Mouse (Mus musculus) liver, embryonic 14.5 days (tissue): Measurements from ENCODE around the gene Acd. TPM values are rescaled to one million over a fixed set of nuclear protein-coding genes. Genes with fewer than 3 reads are reported as not detected.

ENCODE experiments used
- ATAC-seq: fragments of 200-750 bp; cut with Nextera tagmentation; 2 replicates; pipeline ENCODE4 v1.8.0; 2017; ENCODE audit warnings: moderate number of reproducible peaks, mild to moderate bottlenecking, moderate library complexity; ENCODE audit not compliant: insufficient read depth
- DNase-seq, 3 experiments: peaks; one replicate each; pipeline ENCODE4 v3.0.0-alpha.2; 2012 to 2013; ENCODE audit warnings: low read depth in 3 of 3, low spot score in 3 of 3
- H3K27ac ChIP-seq: fragments of 300-500 bp; sonication (generic); 2 replicates; pipeline ENCODE4 v1.5.1; 2014; ENCODE audit warnings: moderate library complexity, mild to moderate bottlenecking, control low read depth, inconsistent platforms
- H3K27me3 ChIP-seq: fragments of 300-500 bp; sonication (generic); 2 replicates; pipeline ENCODE4 v1.6.1; 2014; ENCODE audit warnings: mild to moderate bottlenecking, low read length, moderate library complexity; ENCODE audit not compliant: control insufficient read depth, insufficient read depth
- H3K36me3 ChIP-seq: fragments of 300-500 bp; sonication (generic); replicated peaks from 2 replicates; pipeline ENCODE4 v1.6.1; 2014; ENCODE audit warnings: low read depth; ENCODE audit not compliant: control insufficient read depth, insufficient read depth
- H3K4me1 ChIP-seq, 2 experiments: fragments of 200-500 bp in 1 of 2; fragments of 300-500 bp in 1 of 2; sonication (generic) in 1 of 2; replicated peaks; 2 replicates each; pipeline ENCODE4 v1.6.1; 2012 to 2014; ENCODE audit warnings: antibody characterized with exemption in 1 of 2, inconsistent platforms in 1 of 2, low read length in 1 of 2; ENCODE audit not compliant: control insufficient read depth in 2 of 2, insufficient read depth in 2 of 2
- H3K4me2 ChIP-seq: fragments of 300-500 bp; sonication (generic); 2 replicates; pipeline ENCODE4 v1.6.1; 2014; ENCODE audit warnings: low read depth, mild to moderate bottlenecking, control low read depth, moderate library complexity
- H3K4me3 ChIP-seq, 2 experiments: fragments of 200-500 bp in 1 of 2; fragments of 300-500 bp in 1 of 2; sonication (generic) in 1 of 2; 2 replicates each; pipeline ENCODE4 v1.5.1; 2012 to 2014; ENCODE audit warnings: low read depth in 2 of 2, low read length in 2 of 2, mild to moderate bottlenecking in 2 of 2, control low read depth in 1 of 2, inconsistent platforms in 1 of 2, moderate library complexity in 1 of 2; ENCODE audit not compliant: insufficient read depth in 1 of 2
- H3K9ac ChIP-seq: fragments of 300-500 bp; sonication (generic); replicated peaks from 2 replicates; pipeline ENCODE4 v1.6.1; 2014; ENCODE audit warnings: mild to moderate bottlenecking, control low read depth, moderate library complexity
- H3K9me3 ChIP-seq: fragments of 300-500 bp; sonication (generic); 2 replicates; pipeline ENCODE4 v1.6.1; 2016; ENCODE audit warnings: low read length, mixed read lengths; ENCODE audit not compliant: control insufficient read depth
- CTCF ChIP-seq: IDR thresholded peaks from 2 replicates; pipeline ENCODE4 v1.5.1; 2016; ENCODE audit warnings: antibody characterized with exemption, low read depth, control low read depth
- EP300 ChIP-seq: IDR thresholded peaks from 2 replicates; pipeline ENCODE4 v1.6.1; 2016; ENCODE audit warnings: antibody characterized with exemption, low read depth
- WGBS: fragments of 180-500 bp; shearing (Covaris S2); extraction: QIAGEN DNeasy Blood & Tissue Kit; methylation state at CpG from one replicate; pipeline ENCODE4 v1.1.7; 2014; ENCODE audit not compliant: insufficient replicate concordance; 5-methylcytosine and 5-hydroxymethylcytosine counted together
- polyA plus RNA-seq, 2 experiments: library from polyadenylated mRNA; depleted of rRNA in 1 of 2; stranded (reverse) in 1 of 2; unstranded in 1 of 2; fragments of >200 nt; fragmentation: Nextera tagmentation in 1 of 2; extraction: Ambion mirVana in 1 of 2; gene quantifications; 2 replicates each; pipeline versions ENCODE4 v1.2.1 to v1.2.3; 2012 to 2014

Acd gene
- polyA plus RNA-seq (2012; rRNA removed) (8.8 and 11.0 TPM in 2 replicates), polyA plus RNA-seq (2014; fragmentation: Nextera tagmentation; extraction: Ambion mirVana) (20.3 and 23.7 TPM in 2 replicates)

DNA sequence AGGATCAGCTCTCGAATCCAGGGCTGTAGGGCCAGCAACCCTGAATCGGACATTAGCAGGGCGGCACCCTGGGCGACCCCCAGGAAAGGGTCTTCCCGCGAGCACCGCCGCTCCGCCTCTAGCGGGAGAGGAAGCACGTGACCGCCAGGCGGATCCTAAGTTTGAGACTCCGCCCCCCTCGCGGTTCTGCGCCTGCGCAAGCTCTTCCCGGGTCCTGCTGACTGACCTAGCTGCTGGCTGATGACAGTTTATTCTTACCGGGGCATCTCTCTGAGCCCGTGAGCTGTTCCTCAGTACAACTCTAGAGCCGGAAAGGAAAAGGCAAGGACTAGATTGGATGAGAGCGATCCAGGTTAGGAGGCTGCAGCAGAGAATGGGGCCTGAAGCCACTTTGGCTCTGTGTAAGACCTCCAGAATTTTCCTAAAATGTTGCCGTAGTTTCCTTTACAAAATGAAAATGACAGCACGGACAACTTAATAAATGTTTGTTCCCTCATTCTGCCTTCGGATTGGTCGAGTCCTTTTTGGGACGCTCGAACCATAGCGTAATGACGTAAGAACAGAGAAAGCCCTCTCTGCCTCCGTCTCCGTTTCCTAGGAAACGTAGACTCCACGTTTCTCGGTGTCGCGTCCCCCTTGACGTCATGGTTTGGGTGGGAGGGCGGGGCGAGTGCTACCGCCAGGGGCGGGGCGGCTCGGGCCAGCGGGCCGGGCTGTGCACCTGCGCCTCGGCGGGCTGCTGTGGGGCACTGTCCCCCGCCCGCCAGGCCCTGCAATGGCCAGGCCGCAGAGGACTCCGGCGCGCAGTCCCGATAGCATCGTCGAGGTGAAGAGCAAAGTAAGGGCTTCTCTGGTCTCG, at the start of gene Acd, which contains the start of gene Pard6a:
Gene Acd (minus strand): TSS at position 137 of the 859 bp plus-strand sequence.
Gene Pard6a (plus strand): TSS at position 183 of the 859 bp plus-strand sequence.
- TF ChIP-seq EP300 (no peak), CTCF (0 out of 2 replicates have a peak, but pooled peaks have one; percentile 16)
- H3K36me3 ChIP-seq, result no peaks in the 10 kb centered on the region; the same call in 1 of the 2 replicates

DNA sequence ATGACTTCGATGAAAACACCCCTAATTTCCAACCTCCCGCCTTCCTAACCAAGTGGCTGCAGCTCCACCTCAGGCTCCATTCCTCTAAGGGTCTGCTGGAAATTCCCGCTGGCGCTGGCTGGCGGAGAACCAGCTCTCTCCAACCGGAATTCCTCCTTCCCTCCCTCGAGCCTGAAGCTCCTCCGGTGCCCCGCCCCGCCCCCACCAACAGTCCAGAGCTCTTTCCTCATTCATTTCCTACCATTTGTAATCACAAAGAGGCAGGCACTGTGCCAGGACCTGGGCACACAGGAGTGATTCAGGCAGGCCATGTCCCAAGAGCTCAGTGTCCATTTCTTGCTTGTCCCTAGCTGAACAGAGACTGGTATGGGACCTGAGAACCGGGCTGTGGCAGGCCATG, 49.7 kb upstream of the Acd start:
- H3K36me3 ChIP-seq, result no peaks in the 10 kb centered on the region
- DNase-seq, result no peak
- H3K9me3 ChIP-seq, result no peaks in the 10 kb centered on the region
- H3K4me1 ChIP-seq, result peaks cover 0 to 4% of the 10 kb centered on the region in 2 experiments; a peak in 3 of 4 replicates
- no peaks in the 10 kb centered on the region for H3K27me3 ChIP-seq
- no peak overlapping the region for H3K9ac ChIP-seq
- 38% methylated on average over 11 of the region's 11 CpGs for WGBS
- H3K27ac ChIP-seq, result no peak overlapping the region
- no peak for TF ChIP-seq CTCF
- TF ChIP-seq EP300, result no peak
- no peak overlapping the region for H3K4me3 ChIP-seq
- no peak overlapping the region for H3K4me2 ChIP-seq
- ATAC-seq, result no peak

More for the DNA sequence above, at the start of gene Acd, which contains the start of gene Pard6a:
- ATAC-seq (peak; percentile 79), DNase-seq (peak; percentile 87 to 89 (median 87))
- H3K4me3 ChIP-seq, result peak within 1 kb of the TSS; percentile 77 to 95
- under 1% methylated on average over 60 of the region's 60 CpGs for whole genome bisulfite sequencing
- no peaks in the 10 kb centered on the region for H3K9me3 ChIP-seq
- H3K4me2 ChIP-seq, result peak within 1 kb of the TSS; percentile 97
- H3K27me3 ChIP-seq, result no peaks in the 10 kb centered on the region
- H3K4me1 ChIP-seq, result peaks cover 2 to 11% of the 10 kb centered on the region in 2 experiments; a peak in 3 of 4 replicates
- peak within 1 kb of the TSS; percentile 85 for H3K27ac ChIP-seq
- H3K9ac ChIP-seq, result peak within 1 kb of the TSS; percentile 68

DNA sequence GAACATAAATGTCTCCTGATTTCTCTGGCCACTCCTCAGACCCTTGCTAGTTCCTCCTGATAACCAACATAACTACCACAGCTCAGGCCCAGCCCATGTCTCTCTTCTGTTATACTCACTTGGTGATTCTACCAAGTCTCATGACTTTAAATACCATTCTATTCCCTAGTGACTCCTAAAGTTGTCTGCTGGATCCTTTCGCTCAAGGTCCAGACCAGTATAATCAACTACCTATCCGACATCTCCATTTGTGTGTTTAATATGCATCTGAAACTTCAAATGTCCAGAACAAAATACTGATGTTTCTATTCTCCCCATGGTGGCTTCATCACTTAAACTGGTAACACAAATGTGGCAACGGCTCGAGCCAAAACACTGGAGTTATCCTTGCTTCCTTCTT, 42.4 kb upstream of the Acd start:
- TF ChIP-seq EP300 (no peak), CTCF (no peak)
- Histone ChIP-seq H3K9me3 (no peaks in the 10 kb centered on the region), H3K4me3 (no peak overlapping the region), H3K4me1 (0 out of 4 replicates have a peak, but pooled peaks cover 0 to 2% of the 10 kb centered on the region in 2 experiments), H3K9ac (no peak overlapping the region), H3K4me2 (no peak overlapping the region), H3K36me3 (no peaks in the 10 kb centered on the region), H3K27me3 (no peaks in the 10 kb centered on the region), H3K27ac (no peak overlapping the region)
- DNase-seq, result no peak
- 69% methylated on average over 4 of the region's 4 CpGs for WGBS
- ATAC-seq, result no peak

DNA sequence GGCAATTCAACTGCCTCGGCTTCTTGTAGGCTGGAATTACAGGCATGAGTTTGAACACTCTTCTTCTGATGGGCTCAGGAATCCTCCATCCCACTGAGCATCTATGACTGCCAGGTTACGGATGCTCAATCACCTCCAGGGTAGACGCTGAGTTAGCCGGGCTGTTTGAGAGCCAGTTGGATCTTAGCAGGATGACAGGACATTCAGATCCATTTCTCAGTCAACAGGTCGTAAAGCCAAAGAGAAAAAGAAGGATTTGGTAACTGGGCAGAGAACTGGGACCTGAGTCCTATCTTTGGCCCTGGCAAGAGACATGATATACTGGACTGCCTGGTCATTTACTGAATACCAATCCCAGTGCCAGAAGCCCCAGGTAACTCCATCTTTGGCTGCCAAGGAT, 38.3 kb upstream of the Acd start:
- Histone ChIP-seq H3K27me3 (no peaks in the 10 kb centered on the region), H3K4me3 (no peak overlapping the region), H3K27ac (no peak overlapping the region), H3K4me1 (0 out of 4 replicates have a peak, but pooled peaks cover 0 to 2% of the 10 kb centered on the region in 2 experiments), H3K36me3 (no peaks in the 10 kb centered on the region), H3K9me3 (no peaks in the 10 kb centered on the region), H3K9ac (no peak overlapping the region), H3K4me2 (no peak overlapping the region)
- no peak for TF ChIP-seq CTCF
- no peak for TF ChIP-seq EP300
- DNase-seq, result no peak
- whole genome bisulfite sequencing, result 74% methylated on average over 5 of the region's 5 CpGs
- no peak for ATAC-seq

DNA sequence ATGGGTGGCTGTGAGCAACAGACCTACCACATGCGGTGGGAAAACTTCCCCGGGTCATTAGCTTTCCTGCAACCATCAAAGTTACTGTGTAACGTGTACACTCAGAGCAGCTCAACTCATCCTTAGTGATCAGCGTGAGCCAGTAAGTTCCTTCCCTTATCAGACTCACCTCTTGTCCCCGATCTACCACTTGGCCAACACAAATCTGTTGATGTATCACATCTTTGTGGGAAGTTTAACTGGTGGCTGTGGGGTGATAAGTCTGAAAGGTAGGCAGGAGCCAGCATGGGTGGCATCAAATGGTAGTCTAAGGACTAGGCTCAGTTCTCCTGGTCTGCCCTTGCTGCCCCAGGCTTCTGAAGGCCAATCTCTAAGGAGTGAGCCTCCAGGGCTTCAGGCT, 31.3 kb upstream of the Acd start:
- Histone ChIP-seq H3K9me3 (no peaks in the 10 kb centered on the region), H3K4me3 (no peak overlapping the region), H3K27me3 (no peaks in the 10 kb centered on the region), H3K9ac (no peak overlapping the region), H3K36me3 (no peaks in the 10 kb centered on the region), H3K27ac (no peak overlapping the region), H3K4me2 (no peak overlapping the region), H3K4me1 (peaks cover 4 to 9% of the 10 kb centered on the region in 2 experiments; a peak in 3 of 4 replicates)
- WGBS, result 29% methylated on average over 5 of the region's 5 CpGs
- TF ChIP-seq CTCF, result no peak
- peak; percentile 60 for TF ChIP-seq EP300
- DNase-seq (no peak), ATAC-seq (peak; percentile 50; the same call in 1 of the 2 replicates)
